Mouse (Mus musculus): ENCODE results near the gene Pdzd2.

DNA sequence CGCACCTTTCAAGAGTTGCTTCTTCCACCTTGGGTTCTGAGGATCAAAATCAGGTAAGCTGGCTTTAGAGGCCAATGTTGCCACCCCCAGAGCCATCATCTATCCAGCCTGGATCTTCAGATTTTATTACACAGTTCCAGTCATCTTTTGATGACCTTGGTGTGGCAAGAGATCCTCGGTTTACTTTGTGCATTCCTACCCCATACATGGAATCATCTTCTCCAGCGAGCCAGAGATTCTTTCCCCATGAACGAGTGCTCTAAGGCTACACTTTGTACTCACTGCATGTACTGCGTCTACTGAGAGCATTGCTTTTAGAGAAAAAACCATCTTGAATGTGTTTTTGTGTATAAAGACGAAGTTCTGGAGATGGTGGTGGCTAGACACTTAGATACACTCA is 384.5 kb downstream of the Pdzd2 start:
- no peak for TF ChIP-seq GATA1 (IDR thresholded peaks at IDR 0.05; ENCODE audit: borderline replicate concordance, low read length)
- no peak for TF ChIP-seq FLI1 (IDR thresholded peaks at IDR 0.05; ENCODE audit: low read length)

Measured in megakaryocyte, embryonic 14.5 days (primary cell).